Mouse (Mus musculus): Measurements from ENCODE around the gene Abcc1. TPM values are rescaled to one million over a fixed set of nuclear protein-coding genes. Genes with fewer than 3 reads are reported as not detected.

Gene Abcc1
- polyA plus RNA-seq, 1 experiment from 2014 or later, result 3.7 TPM

Other genes starting within 250 kb of the Abcc1 start
- gene Nde1, start 198.3 kb upstream of the Abcc1 start, polyA plus RNA-seq (2015; fragmentation: Nextera tagmentation; extraction: Ambion mirVana), result 66.0 and 69.8 TPM in 2 replicates
- gene Marf1, start 198.2 kb upstream of the Abcc1 start, polyA plus RNA-seq (2015; fragmentation: Nextera tagmentation; extraction: Ambion mirVana), result 8.6 and 9.9 TPM in 2 replicates
- gene Myh11, start 70.2 kb upstream of the Abcc1 start, polyA plus RNA-seq (2015; fragmentation: Nextera tagmentation; extraction: Ambion mirVana), result 2.9 and 3.2 TPM in 2 replicates
- 112 and 114 TPM in 2 replicates for gene Fopnl, start 44.2 kb upstream of the Abcc1 start, polyA plus RNA-seq (2015; fragmentation: Nextera tagmentation; extraction: Ambion mirVana)
- gene A630010A05Rik, start 200.8 kb downstream of the Abcc1 start, polyA plus RNA-seq (2015; fragmentation: Nextera tagmentation; extraction: Ambion mirVana), result not detected in 2 replicates